Mouse (Mus musculus) lung, postnatal 0 days (tissue): ENCODE measurements at regions not wholly inside any gene's neighbourhood (a gene's known extent, or its start where the extent isn't known, plus 50 kb on each side); places are given as distances from the start of the nearest gene placed in this dataset.

ENCODE experiments used
- CTCF ChIP-seq: IDR thresholded peaks from 2 replicates; pipeline ENCODE4 v1.5.1; 2016; ENCODE audit warnings: antibody characterized with exemption, mild to moderate bottlenecking
- EP300 ChIP-seq: IDR thresholded peaks from 2 replicates; pipeline ENCODE4 v1.6.1; 2016; ENCODE audit warnings: antibody characterized with exemption, mild to moderate bottlenecking, control low read depth

DNA sequence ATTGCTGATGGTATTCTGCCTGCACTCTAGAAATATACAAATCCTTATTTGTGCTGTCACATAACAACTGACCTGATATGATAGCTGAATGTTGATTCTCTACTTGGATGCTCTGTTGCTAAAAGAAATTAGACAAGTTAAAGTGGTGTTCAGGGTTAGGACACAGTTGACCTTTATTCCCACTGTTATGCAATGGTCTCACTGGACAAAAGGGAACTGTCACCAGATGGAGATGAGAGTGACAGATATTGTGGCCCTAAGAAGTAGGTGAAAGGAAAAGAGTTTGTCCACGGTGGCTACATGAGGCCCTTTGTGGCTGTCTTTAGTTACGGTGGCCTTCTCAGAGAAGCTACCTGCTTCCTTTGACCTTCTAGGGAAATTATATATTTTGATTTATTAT is 247.9 kb upstream of the Prdm1 start:
- TF ChIP-seq CTCF (no peak), EP300 (no peak)
